Mouse (Mus musculus) megakaryocyte, embryonic 14.5 days (primary cell): ENCODE measurements around the gene Slc35e4. TPM values are rescaled to one million over a fixed set of nuclear protein-coding genes. Genes with fewer than 3 reads are reported as not detected.

Experiments used
- H3K27me3 ChIP-seq: replicated peaks from 2 replicates; pipeline ENCODE3; 2012; ENCODE audit warnings: inconsistent platforms
- H3K36me3 ChIP-seq: replicated peaks from 2 replicates; pipeline ENCODE3; 2012; ENCODE audit warnings: low read length, inconsistent platforms, mixed read lengths
- H3K4me1 ChIP-seq: 2 replicates; pipeline ENCODE4 v1.6.1; 2012; ENCODE audit warnings: inconsistent platforms
- H3K4me3 ChIP-seq: replicated peaks from 2 replicates; pipeline ENCODE3; 2012; ENCODE audit warnings: moderate library complexity, mild to moderate bottlenecking, inconsistent platforms
- H3K9me3 ChIP-seq: 2 replicates; pipeline ENCODE4 v1.6.1; 2012; ENCODE audit warnings: inconsistent platforms
- FLI1 ChIP-seq: IDR thresholded peaks from 2 replicates; pipeline ENCODE4 v1.6.1; 2012; ENCODE audit warnings: low read length, inconsistent platforms, mixed read lengths
- GATA1 ChIP-seq: IDR thresholded peaks from 3 replicates; pipeline ENCODE4 v1.6.1; 2012; ENCODE audit warnings: mixed read lengths, low read length, inconsistent platforms, borderline replicate concordance
- polyA plus RNA-seq: library from polyadenylated mRNA; stranded (reverse); fragments of >175 nt; gene quantifications from 2 replicates; pipeline ENCODE4 v1.2.3, GENCODE M21; 2012; ENCODE audit warnings: low replicate concordance; ENCODE audit not compliant: insufficient read depth

The Slc35e4 gene
- polyA plus RNA-seq, 1 experiment = 11.8 TPM

DNA sequence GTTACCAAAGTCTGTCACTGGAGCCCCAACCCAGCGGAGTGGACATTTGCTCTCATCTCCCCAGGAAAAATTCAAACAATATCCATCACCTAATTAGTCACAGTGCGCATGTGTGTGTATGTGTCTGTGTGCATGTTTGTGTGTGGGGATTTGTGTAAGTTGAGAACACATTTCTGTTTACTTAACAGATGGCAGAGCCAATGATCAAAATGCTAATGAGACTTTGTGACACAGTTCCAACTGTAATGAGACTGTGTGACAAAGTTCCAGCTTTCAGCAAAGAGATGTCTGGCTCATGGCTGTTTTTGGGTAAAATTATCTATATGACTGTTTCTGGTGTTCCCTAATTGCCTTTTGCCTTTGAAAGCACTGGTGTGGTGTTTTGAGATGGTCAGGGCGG lies 21.9 kb upstream of the Slc35e4 start:
- H3K27me3 ChIP-seq = peaks cover 30% of the 10 kb centered on the region
- no peaks in the 10 kb centered on the region for H3K36me3 ChIP-seq
- H3K4me3 ChIP-seq = no peak overlapping the region
- peaks cover 20% of the 10 kb centered on the region for H3K4me1 ChIP-seq
- TF ChIP-seq GATA1 (no peak), FLI1 (no peak)
- H3K9me3 ChIP-seq = no peaks in the 10 kb centered on the region

DNA sequence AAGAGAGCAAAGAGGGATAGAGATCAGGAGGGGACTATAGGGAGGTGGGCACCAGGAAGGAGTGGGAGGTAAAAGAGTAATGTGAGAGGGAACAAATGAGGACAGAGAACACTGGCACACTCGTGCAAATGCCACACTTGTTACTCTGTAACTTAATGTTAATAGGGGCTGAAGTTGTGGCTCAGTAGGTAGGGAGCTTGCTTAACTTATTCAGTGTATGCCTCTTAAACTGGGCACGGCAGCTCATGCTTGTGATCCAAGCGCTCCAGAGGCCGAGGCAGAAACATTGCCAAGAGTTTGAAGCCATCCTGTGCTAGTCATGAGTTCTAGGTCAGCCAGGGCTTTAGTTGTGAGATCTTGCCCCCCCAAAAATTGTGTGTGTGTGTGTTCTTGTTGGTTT lies 20.7 kb upstream of the Slc35e4 start:
- Histone ChIP-seq H3K4me3 (no peak overlapping the region), H3K4me1 (peaks cover 26% of the 10 kb centered on the region), H3K9me3 (no peaks in the 10 kb centered on the region), H3K27me3 (peaks cover 32% of the 10 kb centered on the region), H3K36me3 (no peaks in the 10 kb centered on the region)
- TF ChIP-seq GATA1 = no peak
- TF ChIP-seq FLI1 = no peak

DNA sequence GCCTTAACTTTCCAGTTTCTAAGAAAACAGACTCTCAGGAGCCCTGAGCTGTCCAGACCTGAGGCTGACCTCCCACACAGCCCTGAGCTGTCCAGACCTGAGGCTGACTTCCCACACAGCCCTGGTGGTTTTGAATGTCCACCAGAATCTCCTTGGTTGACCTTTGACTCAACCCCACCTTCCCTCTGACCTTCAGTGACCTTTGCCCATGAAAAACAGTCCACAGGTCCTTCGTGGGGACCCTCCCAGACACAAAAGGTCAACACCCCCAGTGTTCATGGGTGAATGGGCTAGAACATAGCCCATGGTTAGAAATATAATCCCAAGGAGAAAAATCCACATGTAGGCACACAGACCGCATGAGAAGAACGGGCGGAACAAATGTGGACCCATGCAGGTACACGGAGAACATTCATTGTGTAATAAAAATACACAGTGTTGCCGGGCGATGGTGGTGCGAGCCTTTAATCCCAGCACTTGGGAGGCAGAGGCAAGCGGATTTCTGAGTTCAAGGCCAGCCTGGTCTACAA lies 19.4 kb upstream of the Slc35e4 start:
- Histone ChIP-seq H3K36me3 (no peaks in the 10 kb centered on the region), H3K4me3 (no peak overlapping the region), H3K27me3 (peaks cover 34% of the 10 kb centered on the region), H3K4me1 (peaks cover 26% of the 10 kb centered on the region), H3K9me3 (no peaks in the 10 kb centered on the region)
- no peak for TF ChIP-seq FLI1
- TF ChIP-seq GATA1 = no peak

DNA sequence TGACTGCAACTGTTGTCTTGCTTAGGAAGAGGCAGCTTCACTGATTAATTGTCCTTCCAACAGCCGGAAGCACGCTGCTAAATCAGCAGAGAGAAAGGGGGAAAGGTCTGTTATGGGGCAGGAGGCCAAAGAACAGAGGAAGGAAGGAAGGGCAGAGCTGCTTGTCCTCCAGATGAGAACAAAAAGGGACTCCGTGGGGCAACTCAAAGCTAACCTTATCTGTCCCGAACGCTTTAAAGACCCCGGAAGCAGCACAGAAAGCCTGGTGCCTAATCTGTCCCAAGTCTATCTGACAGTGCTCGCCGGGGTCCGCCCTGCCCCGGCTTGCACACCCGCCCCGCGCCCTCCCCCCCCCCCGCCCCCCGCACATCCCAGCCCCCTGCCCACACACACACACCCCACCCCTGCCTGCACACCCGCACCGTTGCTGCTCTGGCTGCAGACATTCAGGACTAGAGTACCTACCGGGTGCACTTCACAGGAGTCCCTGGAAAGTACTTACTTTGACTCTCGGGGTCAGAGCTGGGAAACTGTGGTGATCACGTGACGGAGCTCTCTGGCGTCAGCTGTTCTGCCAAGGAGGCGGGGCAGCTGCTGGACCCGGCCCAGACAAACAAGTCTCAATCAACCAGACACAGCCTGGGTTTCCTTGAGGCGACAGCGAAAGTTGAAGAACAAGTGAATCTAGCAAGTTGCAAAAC lies 17.2 kb upstream of the Slc35e4 start, which contains the start of gene Tcn2:
Gene Tcn2, minus strand, starts transcription at position 649 of the 701 bp plus-strand sequence.
- Histone ChIP-seq H3K4me1 (peaks cover 26% of the 10 kb centered on the region), H3K4me3 (peak within 1 kb of the TSS; percentile 93), H3K27me3 (peaks cover 34% of the 10 kb centered on the region), H3K36me3 (peaks cover 4% of the 10 kb centered on the region), H3K9me3 (no peaks in the 10 kb centered on the region)
- no peak for TF ChIP-seq GATA1
- TF ChIP-seq FLI1 = no peak

DNA sequence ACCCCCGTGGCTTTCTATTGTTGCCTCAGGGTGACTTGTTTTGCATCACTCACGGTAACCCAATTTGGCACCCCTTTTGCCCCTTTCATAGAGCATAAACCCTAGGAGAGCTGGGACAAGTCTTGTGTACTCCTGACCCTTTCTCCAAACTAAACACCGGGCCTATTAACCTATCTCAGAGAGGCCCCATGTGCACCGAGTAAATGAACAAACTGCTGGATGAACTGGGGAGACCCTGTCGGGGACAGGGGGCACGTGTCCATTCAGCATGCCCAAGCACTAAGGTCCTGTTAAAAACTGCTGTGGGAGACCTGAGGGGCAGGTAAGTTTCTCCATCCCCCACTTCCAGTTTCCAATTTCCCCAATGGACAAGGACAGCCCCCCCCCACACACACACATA lies 16.5 kb upstream of the Slc35e4 start:
- H3K36me3 ChIP-seq = peaks cover 10% of the 10 kb centered on the region
- peak overlapping the region; percentile 93 for H3K4me3 ChIP-seq
- H3K9me3 ChIP-seq = no peaks in the 10 kb centered on the region
- H3K4me1 ChIP-seq = peaks cover 26% of the 10 kb centered on the region
- no peak for TF ChIP-seq FLI1
- TF ChIP-seq GATA1 = no peak
- peaks cover 34% of the 10 kb centered on the region for H3K27me3 ChIP-seq

DNA sequence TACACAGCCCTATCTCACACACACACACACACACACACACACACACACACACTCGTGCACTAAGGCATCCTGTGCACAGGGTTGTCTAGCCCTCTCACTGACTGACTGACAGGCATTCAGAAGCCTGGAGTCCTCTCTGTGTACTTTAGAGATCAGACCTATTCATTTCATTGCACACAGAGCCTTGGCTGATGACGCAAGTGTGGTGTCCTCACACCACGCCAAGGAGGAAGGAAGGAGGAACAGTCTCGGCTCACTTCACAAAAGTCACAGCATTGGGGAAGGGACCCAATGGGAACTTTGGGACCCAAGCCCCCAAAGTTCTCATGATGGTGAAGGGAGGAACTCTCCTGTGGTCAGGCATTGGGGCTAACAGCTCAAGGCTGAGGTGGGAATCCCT lies 15.6 kb upstream of the Slc35e4 start:
- Histone ChIP-seq H3K36me3 (peaks cover 15% of the 10 kb centered on the region), H3K4me3 (peak overlapping the region; percentile 48), H3K9me3 (no peaks in the 10 kb centered on the region), H3K4me1 (peaks cover 26% of the 10 kb centered on the region), H3K27me3 (peaks cover 31% of the 10 kb centered on the region)
- TF ChIP-seq GATA1 (no peak), FLI1 (no peak)

DNA sequence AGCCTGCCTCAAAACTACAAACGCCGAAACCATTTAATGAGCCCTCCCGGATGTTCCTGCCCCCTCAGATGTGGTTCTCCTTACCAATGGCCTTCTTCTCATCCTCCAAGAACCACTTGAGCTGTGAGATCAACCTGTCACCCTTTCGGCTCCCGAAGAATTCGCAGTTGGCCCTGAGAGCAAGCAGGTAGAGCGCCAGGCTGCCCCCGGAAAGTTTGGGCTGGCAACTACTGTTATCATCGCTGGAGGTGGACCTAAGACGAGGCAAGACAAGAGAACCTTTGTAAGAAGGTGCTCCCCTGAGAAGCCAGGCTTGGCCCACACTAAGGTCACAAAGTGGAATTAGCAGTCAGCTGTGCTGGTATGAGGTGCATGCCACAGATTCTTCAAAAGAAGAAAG lies 11.5 kb upstream of the Slc35e4 start:
- no peak for TF ChIP-seq GATA1
- no peak for TF ChIP-seq FLI1
- Histone ChIP-seq H3K36me3 (peaks cover 36% of the 10 kb centered on the region), H3K4me1 (peaks cover 3% of the 10 kb centered on the region), H3K9me3 (no peaks in the 10 kb centered on the region), H3K27me3 (peaks cover 28% of the 10 kb centered on the region), H3K4me3 (no peak overlapping the region)

DNA sequence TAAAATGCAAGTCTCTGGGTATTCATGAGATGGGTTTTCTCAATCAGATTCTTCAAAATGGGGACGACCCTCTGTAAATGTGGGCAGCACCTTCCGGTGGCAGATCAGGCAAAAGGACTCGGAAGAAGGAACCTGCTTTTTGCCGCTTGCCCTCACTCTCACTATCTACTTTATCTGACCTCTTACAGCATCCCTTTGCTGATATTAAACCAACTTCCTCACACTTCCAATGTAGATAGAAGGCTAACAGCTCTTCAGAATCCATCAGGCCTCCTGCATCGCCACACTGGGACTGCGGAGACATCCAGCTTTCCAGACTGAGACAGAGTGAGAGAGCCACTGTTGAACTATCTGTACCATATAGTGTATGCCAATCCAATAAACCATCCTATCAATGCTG lies 8.3 kb upstream of the Slc35e4 start:
- Histone ChIP-seq H3K4me3 (no peak overlapping the region), H3K36me3 (peaks cover 38% of the 10 kb centered on the region), H3K4me1 (no peaks in the 10 kb centered on the region), H3K27me3 (peaks cover 16% of the 10 kb centered on the region), H3K9me3 (no peaks in the 10 kb centered on the region)
- TF ChIP-seq FLI1 (no peak), GATA1 (no peak)

DNA sequence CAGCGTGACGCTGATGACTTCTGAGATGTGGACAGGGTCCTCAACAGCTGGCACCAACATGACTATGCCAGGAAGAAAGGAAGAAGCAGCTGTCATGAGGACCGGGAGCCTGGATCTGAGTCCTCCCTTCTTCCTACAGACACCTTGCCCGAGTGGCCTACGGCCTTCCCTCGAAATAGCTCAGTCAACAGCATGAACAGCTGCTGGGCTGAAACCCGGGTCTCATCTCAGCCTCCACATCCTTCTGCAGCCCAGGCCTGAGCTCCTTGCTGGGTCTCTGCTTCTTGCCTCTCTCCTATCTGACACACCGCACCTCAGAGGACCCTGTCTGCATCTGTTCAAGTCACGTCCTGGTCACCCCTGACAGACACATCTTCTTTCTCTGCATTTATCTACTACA lies 7.7 kb upstream of the Slc35e4 start:
- H3K4me3 ChIP-seq = no peak overlapping the region
- no peaks in the 10 kb centered on the region for H3K4me1 ChIP-seq
- TF ChIP-seq FLI1 (no peak), GATA1 (no peak)

DNA sequence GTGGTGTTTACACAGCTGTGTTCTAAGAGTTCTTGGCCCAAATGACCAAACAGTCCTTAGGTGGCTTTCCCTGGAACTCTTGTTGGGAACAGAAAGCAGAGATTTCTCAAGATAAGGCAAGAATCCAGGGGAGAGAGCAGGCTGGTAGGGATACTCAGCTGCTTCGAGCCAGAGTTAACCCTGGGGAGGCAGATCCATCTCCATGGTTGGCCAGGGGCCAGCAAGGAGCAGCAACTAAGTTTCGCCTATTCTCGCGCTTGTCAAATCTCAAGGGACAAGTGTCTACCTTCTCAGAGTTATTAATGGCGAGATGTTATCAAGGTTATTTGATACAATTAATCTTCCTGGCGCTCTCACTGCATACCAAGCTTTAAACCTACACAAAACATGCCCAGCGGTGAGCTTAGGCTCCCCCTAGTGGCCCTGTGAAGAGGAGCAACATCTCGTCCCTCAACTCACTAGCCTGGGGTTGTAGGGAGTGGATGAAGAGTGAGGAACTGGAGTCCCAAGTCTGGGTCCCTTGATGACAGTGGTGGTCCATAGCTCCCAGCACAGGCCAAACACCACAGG lies 6.9 kb upstream of the Slc35e4 start:
- Histone ChIP-seq H3K4me1 (no peaks in the 10 kb centered on the region), H3K9me3 (no peaks in the 10 kb centered on the region), H3K27me3 (peaks cover 17% of the 10 kb centered on the region), H3K4me3 (no peak overlapping the region), H3K36me3 (peaks cover 31% of the 10 kb centered on the region)
- TF ChIP-seq GATA1 (no peak), FLI1 (no peak)

More for the DNA sequence above, 7.7 kb upstream of the Slc35e4 start:
- Histone ChIP-seq H3K27me3 (peaks cover 14% of the 10 kb centered on the region), H3K9me3 (no peaks in the 10 kb centered on the region), H3K36me3 (peaks cover 36% of the 10 kb centered on the region)
